Mouse (Mus musculus): Measurements from ENCODE around the gene Cabp4. TPM values are rescaled to one million over a fixed set of nuclear protein-coding genes. Genes with fewer than 3 reads are reported as not detected.

The Cabp4 gene
- polyA plus RNA-seq, 2 experiments = 0.15 TPM; not detected in 1

- ATAC-seq (ENCODE audit: insufficient read depth) (no peak), DNase-seq (ENCODE audit: low read depth in 3 of 3, low spot score in 3 of 3) (no peak)
- H3K9me3 ChIP-seq (ENCODE audit: control insufficient read depth, low read length) = no peaks in the 10 kb centered on the region
- H3K4me1 ChIP-seq (replicated peaks; ENCODE audit: control insufficient read depth in 2 of 2, insufficient read depth in 2 of 2, low read length in 1 of 2) = peaks cover 14 to 24% of the 10 kb centered on the region in 2 experiments
- H3K36me3 ChIP-seq (replicated peaks; ENCODE audit: control insufficient read depth, insufficient read depth, low read depth) = peaks cover 27% of the 10 kb centered on the region
- H3K4me3 ChIP-seq (ENCODE audit: insufficient read depth in 1 of 2, low read depth in 2 of 2, low read length in 2 of 2) = peak within 1 kb of the TSS; percentile 85 to 89
- H3K9ac ChIP-seq (replicated peaks) = peak within 1 kb of the TSS; percentile 91
- no peaks in the 10 kb centered on the region for H3K27me3 ChIP-seq (ENCODE audit: control insufficient read depth, insufficient read depth, low read length)
- 16% methylated on average over 4 of the region's 4 CpGs for WGBS (ENCODE audit: insufficient replicate concordance)
- no peak for TF ChIP-seq EP300 (IDR thresholded peaks at IDR 0.05; ENCODE audit: low read depth)
- TF ChIP-seq CTCF (IDR thresholded peaks at IDR 0.05; ENCODE audit: low read depth) = no peak
- peak within 1 kb of the TSS; percentile 77 for H3K4me2 ChIP-seq (ENCODE audit: low read depth)
- H3K27ac ChIP-seq = peak within 1 kb of the TSS; percentile 64
Observed at GRCm38 (mm10) chr19:4190831-4191334, 47.0 kb upstream of the Cabp4 start, which contains the start of gene Tbc1d10c. Gene Tbc1d10c, minus strand, starts transcription at chr19:4191284.

GRCm38 (mm10) chr19:4189051-4189620 is 45.3 kb upstream of the Cabp4 start:
- no peaks in the 10 kb centered on the region for H3K9me3 ChIP-seq (ENCODE audit: control insufficient read depth, low read length)
- peaks cover 14 to 30% of the 10 kb centered on the region in 2 experiments for H3K4me1 ChIP-seq (replicated peaks; ENCODE audit: control insufficient read depth in 2 of 2, insufficient read depth in 2 of 2, low read length in 1 of 2)
- H3K36me3 ChIP-seq (replicated peaks; ENCODE audit: control insufficient read depth, insufficient read depth, low read depth) = peaks cover 10% of the 10 kb centered on the region
- TF ChIP-seq CTCF (IDR thresholded peaks at IDR 0.05; ENCODE audit: low read depth) = no peak
- TF ChIP-seq EP300 (IDR thresholded peaks at IDR 0.05; ENCODE audit: low read depth) = no peak
- no peak overlapping the region for H3K4me3 ChIP-seq (ENCODE audit: insufficient read depth in 1 of 2, low read depth in 2 of 2, low read length in 2 of 2)
- H3K9ac ChIP-seq (replicated peaks) = no peak overlapping the region
- 77% methylated on average over 12 of the region's 12 CpGs for WGBS (ENCODE audit: insufficient replicate concordance)
- no peaks in the 10 kb centered on the region for H3K27me3 ChIP-seq (ENCODE audit: control insufficient read depth, insufficient read depth, low read length)
- ATAC-seq (ENCODE audit: insufficient read depth) (no peak), DNase-seq (ENCODE audit: low read depth in 3 of 3, low spot score in 3 of 3) (no peak)
- H3K4me2 ChIP-seq (ENCODE audit: low read depth) = no peak overlapping the region
- H3K27ac ChIP-seq = no peak overlapping the region

- H3K4me3 ChIP-seq (ENCODE audit: insufficient read depth in 1 of 2, low read depth in 2 of 2, low read length in 2 of 2) = no peak overlapping the region
- TF ChIP-seq EP300 (IDR thresholded peaks at IDR 0.05; ENCODE audit: low read depth) = no peak
- TF ChIP-seq CTCF (IDR thresholded peaks at IDR 0.05; ENCODE audit: low read depth) = no peak
- whole genome bisulfite sequencing (ENCODE audit: insufficient replicate concordance) = 60% methylated on average over 3 of the region's 3 CpGs
- no peaks in the 10 kb centered on the region for H3K9me3 ChIP-seq (ENCODE audit: control insufficient read depth, low read length)
- ATAC-seq (ENCODE audit: insufficient read depth) = no peak
- H3K4me1 ChIP-seq (replicated peaks; ENCODE audit: control insufficient read depth in 2 of 2, insufficient read depth in 2 of 2, low read length in 1 of 2) = peaks cover 7 to 20% of the 10 kb centered on the region in 2 experiments
- no peaks in the 10 kb centered on the region for H3K36me3 ChIP-seq (replicated peaks; ENCODE audit: control insufficient read depth, insufficient read depth, low read depth)
- H3K27me3 ChIP-seq (ENCODE audit: control insufficient read depth, insufficient read depth, low read length) = no peaks in the 10 kb centered on the region
- no peak overlapping the region for H3K27ac ChIP-seq
- no peak overlapping the region for H3K4me2 ChIP-seq (ENCODE audit: low read depth)
- DNase-seq (ENCODE audit: low read depth in 3 of 3, low spot score in 3 of 3) = no peak
- no peak overlapping the region for H3K9ac ChIP-seq (replicated peaks)
Observed at GRCm38 (mm10) chr19:4187303-4187702, 43.5 kb upstream of the Cabp4 start.

- ATAC-seq (ENCODE audit: insufficient read depth) (peak; percentile 27; the same call in 1 of the 2 replicates), DNase-seq (ENCODE audit: low read depth in 3 of 3, low spot score in 3 of 3) (no peak)
- Histone ChIP-seq H3K4me1 (replicated peaks; ENCODE audit: control insufficient read depth in 2 of 2, insufficient read depth in 2 of 2, low read length in 1 of 2) (peaks cover 0 to 9% of the 10 kb centered on the region in 2 experiments; a peak in 2 of 4 replicates), H3K9ac (replicated peaks) (no peak overlapping the region), H3K4me2 (ENCODE audit: low read depth) (no peak overlapping the region), H3K9me3 (ENCODE audit: control insufficient read depth, low read length) (no peaks in the 10 kb centered on the region), H3K36me3 (replicated peaks; ENCODE audit: control insufficient read depth, insufficient read depth, low read depth) (no peaks in the 10 kb centered on the region), H3K27ac (no peak overlapping the region), H3K4me3 (ENCODE audit: insufficient read depth in 1 of 2, low read depth in 2 of 2, low read length in 2 of 2) (no peak overlapping the region), H3K27me3 (ENCODE audit: control insufficient read depth, insufficient read depth, low read length) (no peaks in the 10 kb centered on the region)
- TF ChIP-seq CTCF (IDR thresholded peaks at IDR 0.05; ENCODE audit: low read depth) (no peak), EP300 (IDR thresholded peaks at IDR 0.05; ENCODE audit: low read depth) (no peak)
- WGBS (ENCODE audit: insufficient replicate concordance) = 26% methylated on average over 15 of the region's 15 CpGs
Observed at GRCm38 (mm10) chr19:4184976-4185975, 41.4 kb upstream of the Cabp4 start.

- WGBS (ENCODE audit: insufficient replicate concordance) = 69% methylated on average over 2 of the region's 2 CpGs
- H3K4me3 ChIP-seq (ENCODE audit: insufficient read depth in 1 of 2, low read depth in 2 of 2, low read length in 2 of 2) = no peak overlapping the region
- H3K9me3 ChIP-seq (ENCODE audit: control insufficient read depth, low read length) = no peaks in the 10 kb centered on the region
- no peak overlapping the region for H3K4me2 ChIP-seq (ENCODE audit: low read depth)
- H3K27ac ChIP-seq = no peak overlapping the region
- H3K9ac ChIP-seq (replicated peaks) = no peak overlapping the region
- H3K27me3 ChIP-seq (ENCODE audit: control insufficient read depth, insufficient read depth, low read length) = no peaks in the 10 kb centered on the region
- H3K4me1 ChIP-seq (replicated peaks; ENCODE audit: control insufficient read depth in 2 of 2, insufficient read depth in 2 of 2, low read length in 1 of 2) = peaks cover 0 to 9% of the 10 kb centered on the region in 2 experiments; a peak in 2 of 4 replicates
- no peak for ATAC-seq (ENCODE audit: insufficient read depth)
- H3K36me3 ChIP-seq (replicated peaks; ENCODE audit: control insufficient read depth, insufficient read depth, low read depth) = no peaks in the 10 kb centered on the region
- DNase-seq (ENCODE audit: low read depth in 3 of 3, low spot score in 3 of 3) = no peak
- TF ChIP-seq CTCF (IDR thresholded peaks at IDR 0.05; ENCODE audit: low read depth) (no peak), EP300 (IDR thresholded peaks at IDR 0.05; ENCODE audit: low read depth) (no peak)
Observed at GRCm38 (mm10) chr19:4183689-4184088, 39.9 kb upstream of the Cabp4 start.
